Mouse (Mus musculus) kidney, postnatal 36 days (tissue): ENCODE measurements at regions not wholly inside any gene's neighbourhood (a gene's known extent, or its start where the extent isn't known, plus 50 kb on each side); places are given as distances from the start of the nearest gene placed in this dataset.

Source experiments
- DNase-seq, 2 experiments: peaks; one replicate each; pipeline ENCODE4 v3.0.0; 2021 to 2022; ENCODE audit warnings: mixed read lengths in 2 of 2

DNA sequence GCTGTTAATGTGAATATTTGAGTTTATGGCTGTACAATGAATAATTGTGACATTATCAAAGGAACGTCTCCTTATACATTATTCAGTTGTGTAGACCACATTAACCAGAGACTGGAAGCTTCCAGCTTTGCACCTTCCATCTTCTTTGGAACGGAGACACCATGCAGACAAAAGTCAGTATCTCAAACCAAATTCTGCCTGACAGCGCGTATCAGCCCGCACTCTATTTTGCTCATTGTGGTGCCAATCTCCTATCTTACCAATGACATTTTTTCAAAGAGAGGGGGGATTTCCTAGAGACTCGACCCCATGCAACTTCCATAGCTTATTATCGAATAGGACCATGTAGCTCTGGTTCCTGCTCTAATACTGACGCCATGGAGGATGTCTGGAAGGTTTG lies 69.9 kb upstream of the Tmco5 start:
- DNase-seq, result no peak

DNA sequence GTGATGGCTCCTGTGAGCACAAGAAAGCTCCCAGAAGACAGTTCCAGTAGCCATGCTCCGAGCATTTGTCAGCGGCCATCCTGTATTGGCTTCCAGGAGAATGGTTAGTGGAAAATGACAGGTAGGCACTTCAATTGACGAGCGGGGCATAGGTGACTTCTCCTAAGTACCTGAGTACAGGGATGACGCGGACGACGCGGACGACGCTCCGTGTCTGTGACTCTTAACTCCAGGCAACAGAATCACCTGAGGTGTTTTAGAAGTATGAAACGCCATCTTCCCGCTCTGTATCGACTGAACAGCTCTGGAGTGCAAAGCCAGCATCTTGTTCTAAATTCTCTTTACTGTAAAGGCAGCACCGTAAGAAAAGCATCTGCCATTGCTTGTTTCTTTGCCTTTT lies 68.4 kb upstream of the Tmco5 start:
- DNase-seq, result no peak

GRCm38 (mm10) chr2:116812869-116813558 lies 65.5 kb upstream of the Tmco5 start:
- peak; percentile 8 to 48 for DNase-seq

GRCm38 (mm10) chr2:116813559-116813895 lies 65.0 kb upstream of the Tmco5 start:
- no peak for DNase-seq

- no peak for DNase-seq
Measured at GRCm38 (mm10) chr2:116817134-116817533, 61.4 kb upstream of the Tmco5 start.

- no peak for DNase-seq
Measured at GRCm38 (mm10) chr2:116817561-116817960, 60.9 kb upstream of the Tmco5 start.

- no peak for DNase-seq
Measured at GRCm38 (mm10) chr2:116818550-116818949, 59.9 kb upstream of the Tmco5 start.

- DNase-seq, result no peak
Measured at GRCm38 (mm10) chr2:116819016-116819687, 59.3 kb upstream of the Tmco5 start.

- peak; percentile 3 to 16 for DNase-seq
Measured at GRCm38 (mm10) chr2:116820831-116821745, 57.4 kb upstream of the Tmco5 start.
